Mouse (Mus musculus) urinary bladder, adult 18-20 months (tissue): ENCODE data around the gene Tmprss9.

Experiments
- DNase-seq, 2 experiments: peaks; one replicate each; pipeline ENCODE4 v3.0.0; 2022; ENCODE audit warnings: low spot score in 2 of 2, mixed read lengths in 2 of 2

Gene Tmprss9

GRCm38 (mm10) chr10:80937646-80938045, 66.0 kb downstream of the Tmprss9 start:
- DNase-seq: peak; percentile 72 to 83

DNA sequence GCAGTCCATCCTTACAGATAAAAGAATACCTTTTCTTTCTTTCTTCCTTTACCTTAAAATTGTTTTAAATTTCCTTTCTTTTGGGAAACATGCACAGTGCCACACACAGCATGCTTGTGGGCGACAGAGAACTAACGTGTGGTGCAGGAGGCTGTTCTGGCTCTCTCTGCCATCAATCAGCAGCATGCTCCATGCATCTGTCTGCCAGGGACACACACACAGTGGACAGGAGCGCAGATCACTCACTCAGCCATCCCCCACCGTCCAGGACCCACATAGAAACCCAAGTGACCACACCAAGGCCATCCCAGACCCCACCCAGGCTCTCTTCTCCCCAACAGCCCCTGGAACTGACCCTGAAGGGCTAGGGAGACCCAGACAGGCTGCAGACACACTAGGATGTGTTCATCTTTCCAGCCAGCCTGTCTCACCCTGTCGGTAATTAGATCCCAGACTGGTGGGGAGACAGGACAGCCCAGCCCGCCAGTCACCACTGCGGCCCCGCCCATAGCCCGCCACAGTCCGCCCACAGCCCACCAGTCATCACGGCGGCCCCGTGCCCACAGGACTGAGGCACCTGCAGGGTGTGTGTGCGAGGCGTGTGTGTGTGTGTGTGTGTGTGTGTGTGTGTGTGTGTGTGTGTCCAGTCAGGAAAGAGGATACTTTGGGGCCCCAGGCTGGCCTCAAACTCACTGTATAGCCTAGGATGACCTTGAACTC, 67.3 kb downstream of the Tmprss9 start:
- DNase-seq: no peak

- peak; percentile 71 to 87 for DNase-seq
These were observed 68.0 kb downstream of the Tmprss9 start for GRCm38 (mm10) chr10:80939671-80940070.

- DNase-seq: no peak
These were observed 68.8 kb downstream of the Tmprss9 start for GRCm38 (mm10) chr10:80940320-80940987.

DNA sequence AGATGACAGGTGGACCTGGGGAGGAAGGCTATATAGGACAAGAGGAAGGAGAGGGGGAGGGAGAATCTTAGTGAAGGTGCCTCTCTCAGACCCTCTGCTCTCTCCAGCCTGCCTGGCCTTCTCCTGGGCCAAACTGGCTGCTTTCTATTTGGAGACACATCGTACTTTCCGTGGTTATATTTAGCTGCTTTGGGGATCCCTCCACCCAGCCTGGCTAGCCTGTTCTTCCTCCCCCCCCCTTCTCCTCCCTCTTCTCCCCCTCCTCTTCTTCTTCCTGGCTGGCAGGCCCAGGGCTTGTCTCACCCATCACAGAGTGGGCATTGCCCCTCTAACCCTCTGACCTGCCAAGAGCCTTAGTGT, 69.3 kb downstream of the Tmprss9 start:
- no peak for DNase-seq

GRCm38 (mm10) chr10:80942919-80943318, 71.3 kb downstream of the Tmprss9 start:
- no peak for DNase-seq

GRCm38 (mm10) chr10:80943701-80944100, 72.1 kb downstream of the Tmprss9 start:
- no peak for DNase-seq

- no peak for DNase-seq
These were observed 72.6 kb downstream of the Tmprss9 start for GRCm38 (mm10) chr10:80944231-80944630.

DNA sequence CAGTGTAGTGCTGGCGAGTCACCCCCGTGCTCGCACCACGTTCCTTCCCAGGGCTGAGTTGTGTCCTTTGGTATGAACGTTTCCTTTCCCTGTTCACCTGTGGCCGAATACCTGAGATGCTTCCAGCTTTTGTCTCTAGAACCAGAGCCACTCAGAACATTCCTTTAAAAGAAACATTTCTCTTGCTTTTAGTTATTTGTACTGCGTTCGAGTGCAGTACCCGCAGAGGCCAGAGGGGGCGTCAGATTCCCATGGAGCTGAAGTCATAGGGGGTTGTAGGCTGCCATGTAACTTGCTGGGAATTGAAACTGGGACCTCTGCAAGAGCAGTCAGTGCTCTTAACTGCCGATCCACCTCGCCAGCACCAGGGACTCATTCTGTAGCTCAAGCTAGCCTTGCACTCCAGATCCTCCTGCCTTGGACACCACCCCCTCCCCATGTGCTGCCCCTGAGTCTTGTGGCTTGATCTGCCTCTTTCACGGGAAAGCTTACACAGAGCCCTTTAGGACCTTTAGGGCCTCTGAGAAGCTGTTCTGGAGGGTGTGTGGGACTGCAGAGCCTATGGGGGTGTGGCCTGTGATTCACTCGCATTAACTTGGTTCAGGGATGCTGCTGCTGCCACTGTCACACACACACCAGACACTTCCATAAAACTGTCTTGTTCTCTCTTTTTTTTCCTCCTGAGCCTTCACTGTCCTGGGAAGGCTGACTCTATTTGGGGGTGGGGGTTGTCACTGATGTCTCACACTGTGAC, 75.2 kb downstream of the Tmprss9 start:
- DNase-seq: no peak

- no peak for DNase-seq
These were observed 76.2 kb downstream of the Tmprss9 start for GRCm38 (mm10) chr10:80947802-80948201.

GRCm38 (mm10) chr10:80948570-80948969, 76.9 kb downstream of the Tmprss9 start:
- no peak for DNase-seq

- DNase-seq: no peak
These were observed 77.4 kb downstream of the Tmprss9 start for GRCm38 (mm10) chr10:80949081-80949480.
